Mouse (Mus musculus): ENCODE data around the gene Togaram2. TPM values are rescaled to one million over a fixed set of nuclear protein-coding genes. Genes with fewer than 3 reads are reported as not detected.
"Not testable (repeated sequence)": the region's sequence is repeated elsewhere in the genome, so short reads cannot be mapped to it uniquely, and the experiment has no call there.

The Togaram2 gene
- 1 to 10 TPM; 1.1 to 5.5 TPM for total RNA-seq (2021)

- no peak for DNase-seq (ENCODE audit: low spot score in 2 of 2)
Observed at GRCm38 (mm10) chr17:71673092-71673491, at the start of gene Togaram2. Gene Togaram2 (plus strand): TSS chr17:71673261.

DNA sequence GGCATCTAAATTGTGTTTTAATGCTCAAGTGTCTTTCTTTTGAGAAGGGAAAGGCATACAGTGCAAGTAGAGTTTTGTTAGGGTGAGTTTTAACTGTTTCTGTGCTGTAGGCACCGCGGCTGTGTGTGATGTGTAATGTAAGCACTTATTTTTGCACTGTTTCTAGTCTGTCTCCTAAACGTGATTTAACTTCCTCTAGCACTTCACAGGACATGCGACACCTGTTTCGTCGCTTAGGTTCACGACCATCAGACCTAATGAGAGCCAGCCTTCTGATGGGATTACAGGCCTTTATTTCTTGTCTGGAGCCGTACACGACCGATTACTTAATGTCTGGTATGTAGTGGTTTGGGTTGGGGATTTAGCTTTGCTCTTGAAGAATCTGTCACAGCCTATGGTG lies 41.3 kb upstream of the Togaram2 start:
- intact Hi-C loops (cut with DNase I) = no loop called here
- no peak for DNase-seq (ENCODE audit: low spot score in 2 of 2)

More at GRCm38 (mm10) chr17:71673092-71673491, at the start of gene Togaram2:
- intact Hi-C loops (cut with DNase I) = loop anchor here (2.0 kb wide), 1 partner anchor 110 kb away; no protein-coding TSS in a partner anchor

DNA sequence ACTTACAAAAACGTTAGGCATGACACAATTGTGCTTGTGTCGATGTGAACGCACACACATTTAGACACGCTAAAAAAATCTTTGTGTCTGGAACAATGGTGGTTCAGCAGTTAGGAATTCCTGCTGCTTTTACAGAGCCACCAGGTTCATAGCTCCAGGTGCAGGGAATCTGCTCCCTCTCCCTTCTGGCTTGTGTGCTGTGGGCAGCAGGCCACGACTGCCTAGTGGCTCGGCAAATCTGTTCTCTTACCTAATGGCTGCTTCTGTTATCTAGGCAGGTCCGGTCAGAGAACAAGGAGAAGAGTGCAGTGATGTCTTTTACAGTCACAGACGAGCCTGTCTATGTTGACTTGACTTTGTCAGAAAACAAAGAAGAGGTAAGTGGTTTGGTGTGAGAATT lies 39.7 kb upstream of the Togaram2 start:
- no peak for DNase-seq (ENCODE audit: low spot score in 2 of 2)
- intact Hi-C loops (cut with DNase I) = no loop called here

DNA sequence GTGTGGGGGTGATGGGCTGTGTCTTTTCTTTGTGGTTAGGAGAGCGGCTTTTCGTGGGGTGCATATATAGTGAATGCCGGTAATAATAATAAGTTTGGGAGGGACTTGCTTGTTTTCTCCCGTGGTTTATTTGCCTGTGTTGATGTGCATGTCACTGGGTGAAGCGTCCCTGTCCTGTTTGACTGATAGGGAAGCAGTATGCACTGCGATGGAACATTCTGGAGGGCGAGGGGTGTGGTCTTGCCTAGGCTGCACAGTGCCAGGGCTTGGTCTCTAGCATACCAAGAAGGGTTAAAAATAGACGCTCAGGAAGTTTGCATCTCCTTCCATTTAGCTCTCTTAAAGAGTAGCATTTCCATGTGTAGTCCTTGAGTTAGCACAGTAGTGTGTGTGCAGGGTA lies 36.3 kb upstream of the Togaram2 start:
- no peak for DNase-seq (ENCODE audit: low spot score in 2 of 2)
- intact Hi-C loops (cut with DNase I) = no loop called here

- no peak for DNase-seq (ENCODE audit: low spot score in 2 of 2)
- intact Hi-C loops (cut with DNase I) = no loop called here
Observed at GRCm38 (mm10) chr17:71637750-71638265, 35.3 kb upstream of the Togaram2 start.

DNA sequence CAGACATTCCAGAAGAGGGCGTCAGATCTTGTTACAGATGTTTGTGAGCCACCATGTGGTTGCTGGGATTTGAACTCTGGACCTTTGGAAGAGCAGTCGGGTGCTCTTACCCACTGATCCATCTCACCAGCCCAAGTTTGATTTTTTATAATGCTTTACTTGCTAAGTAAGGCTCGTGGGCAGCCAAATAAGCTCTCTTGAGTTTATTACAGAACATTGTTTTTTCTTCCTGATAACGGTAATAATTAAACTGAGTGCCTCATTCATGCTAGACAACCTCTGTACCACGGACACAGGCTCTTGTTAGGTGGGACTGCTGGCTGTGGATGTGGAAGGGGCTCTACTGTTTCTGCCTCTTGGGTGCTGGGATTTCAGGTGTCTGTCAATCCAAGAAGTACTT lies 34.0 kb upstream of the Togaram2 start:
- intact Hi-C loops (cut with DNase I); DNase-seq (ENCODE audit: low spot score in 2 of 2): not testable (repeated sequence)

DNA sequence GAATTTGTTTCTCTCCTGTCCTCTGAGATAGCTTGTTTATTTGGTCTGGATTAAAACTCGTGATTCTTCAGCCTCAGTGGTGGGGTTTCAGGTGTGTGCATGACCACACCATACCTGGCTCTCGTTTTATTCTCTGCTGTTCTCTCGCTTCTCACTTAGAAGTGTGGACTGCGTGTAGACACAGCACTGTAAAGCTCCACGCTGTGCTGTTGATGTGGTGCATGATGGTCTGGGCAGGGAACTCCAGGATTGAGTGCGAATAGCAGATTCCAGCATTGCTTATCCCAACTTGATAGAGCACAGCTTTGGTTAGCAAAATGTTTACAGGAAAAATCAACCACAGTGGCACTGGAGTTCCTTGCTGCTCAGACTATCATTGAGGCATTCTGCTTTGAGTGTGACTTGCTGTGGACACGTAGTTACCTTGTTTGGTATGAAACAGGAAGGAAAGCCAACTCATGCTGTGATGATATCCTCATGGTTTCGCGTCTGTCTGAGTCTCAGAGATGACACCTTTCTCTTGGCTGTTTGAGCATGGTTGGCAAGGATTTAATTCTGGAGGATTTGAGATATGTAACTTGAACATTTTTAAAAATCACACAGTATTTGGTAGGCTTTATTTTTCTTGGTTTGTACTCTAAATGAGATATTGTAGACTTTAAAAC lies 32.5 kb upstream of the Togaram2 start:
- no peak for DNase-seq (ENCODE audit: low spot score in 2 of 2)
- intact Hi-C loops (cut with DNase I) = no loop called here

GRCm38 (mm10) chr17:71642190-71642589 lies 30.9 kb upstream of the Togaram2 start:
- intact Hi-C loops (cut with DNase I) = no loop called here
- DNase-seq (ENCODE audit: low spot score in 2 of 2) = no peak

- no peak for DNase-seq (ENCODE audit: low spot score in 2 of 2)
- intact Hi-C loops (cut with DNase I) = no loop called here
Observed at GRCm38 (mm10) chr17:71650011-71650410, 23.1 kb upstream of the Togaram2 start.

- DNase-seq (ENCODE audit: low spot score in 2 of 2) = no peak
Observed at GRCm38 (mm10) chr17:71652495-71652894, 20.6 kb upstream of the Togaram2 start.

DNA sequence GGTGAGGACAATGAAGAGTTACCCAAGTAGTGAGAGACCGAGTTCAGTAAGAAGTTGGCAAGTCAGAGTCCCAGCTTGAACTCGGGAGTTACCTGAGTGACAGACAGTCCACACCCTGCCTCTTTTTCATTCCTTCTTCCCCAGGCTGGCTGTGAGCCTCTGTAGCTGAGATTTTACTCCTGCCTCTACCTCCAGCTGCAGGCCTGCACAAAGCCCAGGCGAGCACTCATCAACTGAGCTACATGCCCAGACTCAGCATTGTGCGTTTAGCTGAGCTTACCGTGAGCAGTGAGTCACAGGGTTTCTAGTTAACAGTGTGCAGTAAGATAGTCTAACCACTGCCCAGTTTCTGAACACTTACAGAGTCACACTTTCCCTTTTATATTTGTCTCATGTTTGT lies 20.1 kb upstream of the Togaram2 start:
- intact Hi-C loops (cut with DNase I) = no loop called here
- no peak for DNase-seq (ENCODE audit: low spot score in 2 of 2)

More at GRCm38 (mm10) chr17:71652495-71652894, 20.6 kb upstream of the Togaram2 start:
- intact Hi-C loops (cut with DNase I) = no loop called here

- intact Hi-C loops (cut with DNase I) = no loop called here
- no peak for DNase-seq (ENCODE audit: low spot score in 2 of 2)
Observed at GRCm38 (mm10) chr17:71657521-71657920, 15.5 kb upstream of the Togaram2 start.

DNA sequence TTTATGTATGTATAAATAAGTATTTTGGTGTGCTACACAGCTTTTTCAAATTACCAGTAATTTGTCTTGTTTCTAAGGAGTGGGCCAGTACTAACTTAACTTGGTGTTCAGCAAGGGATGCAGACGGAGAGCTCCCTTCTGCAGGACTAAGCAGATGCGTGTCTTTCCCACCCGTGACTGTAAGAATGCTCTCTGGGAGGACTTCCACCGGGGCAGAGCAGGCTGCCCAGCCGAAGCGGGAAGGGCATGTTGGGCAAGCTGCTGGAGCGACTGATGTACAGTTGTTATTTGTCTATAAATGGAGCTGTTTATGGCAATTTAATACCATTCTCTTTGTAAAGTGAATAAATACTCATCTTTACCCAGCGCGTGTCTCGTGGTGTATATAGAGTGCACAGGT lies 14.4 kb upstream of the Togaram2 start:
- intact Hi-C loops (cut with DNase I) = no loop called here
- no peak for DNase-seq (ENCODE audit: low spot score in 2 of 2)

GRCm38 (mm10) chr17:71660390-71660789 lies 12.7 kb upstream of the Togaram2 start:
- no peak for DNase-seq (ENCODE audit: low spot score in 2 of 2)
- intact Hi-C loops (cut with DNase I) = loop anchor here (5.0 kb wide), 2 partner anchors 942 to 1122 kb away; partner anchors contain the start of gene Alk

DNA sequence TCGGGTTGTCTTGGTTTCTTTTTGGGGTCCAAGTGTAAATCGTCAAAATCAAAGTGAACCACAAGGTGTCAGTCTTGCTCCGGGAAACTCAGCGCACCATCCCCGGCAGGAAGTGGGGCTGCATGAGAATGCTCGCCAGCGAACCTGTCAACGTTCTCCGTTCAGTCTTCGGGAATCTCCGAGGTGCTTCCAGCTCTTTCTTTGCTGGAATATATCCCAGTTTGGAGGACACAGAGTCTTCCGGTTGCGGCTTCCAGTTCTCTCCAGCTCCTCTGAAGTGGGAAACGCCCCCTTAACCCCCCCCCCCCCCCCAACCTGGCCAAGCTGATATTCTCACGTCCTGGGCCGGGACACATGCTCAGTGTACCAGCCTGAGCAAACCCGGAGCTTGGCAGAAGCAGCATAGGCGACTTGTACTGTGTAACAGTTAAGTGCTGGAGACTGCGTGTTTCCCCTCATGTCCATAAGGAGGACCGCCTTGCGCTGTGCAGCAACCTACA lies 10.3 kb upstream of the Togaram2 start:
- intact Hi-C loops (cut with DNase I) = loop anchor here (2.0 to 5.0 kb wide), 4 partner anchors 120 to 1120 kb away; partner anchors contain the start of gene Alk
- DNase-seq (ENCODE audit: low spot score in 2 of 2) = peak; percentile 61 to 71

DNA sequence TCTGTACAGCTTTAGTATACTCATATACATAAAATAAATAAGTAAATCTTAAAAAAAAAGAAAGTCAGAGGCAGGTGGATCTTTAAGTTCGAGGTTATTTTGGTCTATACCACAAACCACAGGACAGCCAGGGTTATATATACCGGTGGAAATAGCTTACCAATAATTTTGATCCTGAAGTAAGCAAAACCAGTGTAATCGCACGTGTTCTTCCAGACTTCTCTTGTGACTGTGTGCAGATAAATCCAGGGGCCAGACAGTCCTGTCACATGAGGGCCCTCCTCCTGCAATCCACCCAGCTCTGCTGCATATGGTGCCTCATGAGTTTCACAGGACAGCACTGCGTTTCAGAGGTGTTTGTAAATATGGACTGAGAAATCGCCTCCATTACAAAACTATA lies 9.6 kb upstream of the Togaram2 start:
- DNase-seq (ENCODE audit: low spot score in 2 of 2) = no peak
- intact Hi-C loops (cut with DNase I) = loop anchor here (2.0 to 5.0 kb wide), 4 partner anchors 119 to 1119 kb away; partner anchors contain the start of gene Alk

DNA sequence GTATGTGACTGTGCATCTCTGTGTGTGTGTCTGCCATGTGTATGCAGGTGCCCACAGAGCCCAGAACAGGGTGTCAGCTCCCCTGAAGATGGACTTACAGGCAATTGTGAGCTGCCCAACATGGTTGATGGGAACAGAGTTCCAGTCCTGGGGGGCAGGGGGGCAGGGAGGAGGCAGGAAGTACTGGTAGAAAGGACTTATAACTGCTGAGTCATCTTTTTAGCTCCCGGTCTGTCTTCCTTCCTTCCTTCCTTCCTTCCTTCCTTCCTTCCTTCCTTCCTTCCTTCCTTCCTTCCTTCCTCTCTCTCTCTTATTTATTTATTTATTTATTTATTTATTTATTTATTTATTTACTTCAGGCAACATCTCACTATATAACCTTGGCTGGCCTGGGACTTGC lies 8.9 kb upstream of the Togaram2 start:
- no peak for DNase-seq (ENCODE audit: low spot score in 2 of 2)
- intact Hi-C loops (cut with DNase I) = loop anchor here (5.0 kb wide), 2 partner anchors 938 to 1118 kb away; partner anchors contain the start of gene Alk

DNA sequence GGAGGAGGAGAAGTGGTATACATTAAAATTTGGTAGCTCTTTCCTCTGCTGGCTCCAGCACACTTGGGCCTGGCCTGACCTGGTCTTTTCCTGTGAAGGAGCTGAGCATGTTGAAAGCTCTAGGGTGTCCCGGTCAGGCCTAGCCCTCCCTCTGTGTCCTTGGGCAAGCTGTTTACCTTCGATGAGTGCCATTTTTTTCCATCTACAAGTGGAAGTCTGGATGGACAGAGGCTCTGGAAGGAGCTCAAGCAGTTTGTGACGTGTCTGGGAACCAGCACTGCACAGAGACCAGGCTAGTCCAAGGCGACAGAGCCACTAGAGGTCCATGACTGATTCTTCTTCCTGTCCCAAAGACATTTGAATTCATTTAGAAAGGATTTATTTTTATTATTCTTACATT lies 7.9 kb upstream of the Togaram2 start:
- intact Hi-C loops (cut with DNase I) = no loop called here

GRCm38 (mm10) chr17:71669511-71669910 lies 3.5 kb upstream of the Togaram2 start:
- intact Hi-C loops (cut with DNase I) = no loop called here
- DNase-seq (ENCODE audit: low spot score in 2 of 2) = no peak

More for the DNA sequence above, 7.9 kb upstream of the Togaram2 start:
- no peak for DNase-seq (ENCODE audit: low spot score in 2 of 2)

DNA sequence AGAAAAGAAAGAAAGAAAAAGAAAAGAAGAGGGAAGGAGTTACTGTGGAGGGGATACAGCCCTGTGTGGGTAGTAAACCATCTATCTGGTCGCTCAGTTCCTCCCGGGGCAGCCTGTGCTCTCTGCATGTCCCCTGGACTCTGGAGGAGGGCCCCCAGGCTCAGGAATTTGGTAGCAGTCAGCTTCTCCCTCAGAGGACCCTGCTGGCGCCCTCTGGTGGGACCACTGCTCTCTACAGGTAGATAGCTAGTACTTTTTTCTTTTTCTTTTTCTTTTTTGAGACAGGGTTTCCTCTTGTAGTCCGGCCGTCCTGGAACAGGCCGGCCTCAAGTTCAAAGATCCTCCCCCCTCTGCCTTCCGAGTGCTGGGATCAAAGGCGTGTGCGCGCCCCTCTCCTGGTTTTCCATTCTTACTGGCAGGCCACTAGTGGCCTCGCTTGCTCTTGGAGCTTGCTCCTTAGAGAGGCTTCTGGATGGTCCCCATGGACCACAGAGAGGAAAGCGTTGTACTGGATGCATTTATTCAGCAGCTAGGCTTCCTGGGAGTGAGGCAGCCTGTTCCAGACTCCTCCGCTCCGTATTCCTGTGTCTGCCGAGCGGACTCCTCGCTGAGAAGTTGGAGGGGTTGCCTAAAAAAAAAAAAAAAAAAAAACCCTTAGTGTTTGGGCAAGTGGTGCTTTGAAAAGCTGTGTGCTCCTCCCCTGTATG lies 1.1 kb upstream of the Togaram2 start:
- DNase-seq (ENCODE audit: low spot score in 2 of 2) = no peak
- intact Hi-C loops (cut with DNase I) = loop anchor here (2.0 kb wide), 1 partner anchor 111 kb away; no protein-coding TSS in a partner anchor

All from left cerebral cortex, postnatal 36 days (tissue).